Mouse (Mus musculus) cerebellum, adult 9-11 months (tissue): ENCODE data around the gene Gm21992.
A peak's percentile ranks its signal among the peaks of the same experiment; 100 is the strongest.

Source experiments
- DNase-seq: peaks from one replicate; pipeline ENCODE4 v3.0.0; 2022

The Gm21992 gene

DNA sequence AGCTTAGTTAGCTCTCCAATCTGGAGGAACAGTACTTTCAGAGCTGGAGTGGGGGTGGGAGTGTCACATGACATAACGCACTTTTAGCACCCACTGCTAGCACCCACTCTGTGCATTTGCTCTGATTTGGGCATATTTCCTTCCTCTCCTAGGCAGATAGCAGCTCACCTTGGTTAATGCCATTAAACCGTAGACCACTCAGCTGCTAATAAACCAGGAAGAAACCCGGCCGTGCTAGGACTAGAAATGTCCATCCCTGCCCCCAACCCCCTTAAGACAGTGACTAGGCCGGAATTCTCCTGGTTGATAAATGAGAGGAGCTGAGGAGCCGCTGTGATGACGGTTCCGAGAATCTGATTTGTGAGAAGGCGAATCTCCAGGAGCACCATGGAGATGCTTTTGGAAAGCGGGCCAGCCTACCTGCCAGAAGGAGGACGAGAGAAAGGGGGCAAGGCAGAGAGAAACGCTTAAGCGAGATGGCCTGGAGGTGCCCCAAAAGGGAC is 100.3 kb downstream of the Gm21992 start, which contains the start of gene Sptbn2:
TSS of gene Sptbn2 (plus strand) at position 70 of the 503 bp plus-strand sequence.
- DNase-seq: peak; percentile 73

DNA sequence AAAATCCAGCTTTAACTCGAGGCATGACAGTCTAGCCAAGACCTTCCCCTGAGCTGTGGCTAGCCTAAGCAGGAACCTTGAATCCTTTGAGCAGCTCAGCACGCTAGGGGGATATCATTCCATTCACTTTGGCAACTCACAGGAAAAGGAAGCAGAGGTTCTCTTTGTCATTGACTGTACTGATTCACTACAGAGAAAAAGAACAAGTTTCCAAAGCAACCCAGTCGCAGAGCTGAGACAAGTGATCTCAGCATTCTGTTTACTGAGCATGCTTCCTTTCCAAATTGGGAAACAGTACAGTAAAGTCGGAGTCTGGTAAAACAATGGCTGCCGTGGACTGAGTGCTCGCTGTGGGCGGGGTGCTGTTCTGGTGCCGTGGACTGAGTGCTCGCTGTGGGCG is 102.6 kb downstream of the Gm21992 start:
- no peak for DNase-seq

DNA sequence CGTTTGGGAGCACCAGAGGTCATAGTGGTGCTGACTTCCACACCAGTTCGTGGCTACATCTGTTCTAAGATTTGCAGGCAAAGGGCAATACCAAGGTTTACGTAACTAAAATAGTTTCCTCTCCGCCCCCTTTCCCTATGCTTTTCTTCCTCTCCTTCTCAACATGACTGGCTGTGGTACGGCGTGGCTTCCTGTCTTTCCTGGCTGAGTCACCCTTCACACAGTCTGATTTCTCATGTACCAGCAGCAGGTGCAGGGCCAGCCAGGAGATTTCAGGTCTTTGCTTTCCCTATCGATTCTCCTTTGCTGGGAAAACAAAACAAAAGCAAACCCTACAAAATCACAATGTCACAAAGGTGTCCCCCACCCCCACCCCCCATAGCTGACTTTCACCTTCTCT is 110.2 kb downstream of the Gm21992 start:
- no peak for DNase-seq

DNA sequence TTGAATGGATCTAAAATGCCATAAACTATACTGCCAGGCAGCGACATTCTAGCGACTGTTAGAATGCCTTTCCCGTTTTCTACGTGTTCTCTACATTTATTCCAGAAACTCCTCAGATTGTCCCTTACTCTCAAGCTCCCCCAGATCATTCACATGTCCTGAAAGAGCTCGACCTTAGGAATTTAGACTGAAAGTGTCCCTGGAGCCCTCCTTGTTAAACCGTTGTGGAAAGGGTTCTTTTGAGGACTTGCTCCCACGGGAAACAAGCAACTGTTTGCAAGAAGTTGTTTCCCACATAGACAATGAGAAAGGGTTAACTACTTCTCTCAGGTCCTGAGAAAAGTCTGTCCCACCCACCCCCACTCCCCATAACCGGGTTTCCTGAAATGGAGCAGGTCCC is 110.8 kb downstream of the Gm21992 start:
- no peak for DNase-seq

DNA sequence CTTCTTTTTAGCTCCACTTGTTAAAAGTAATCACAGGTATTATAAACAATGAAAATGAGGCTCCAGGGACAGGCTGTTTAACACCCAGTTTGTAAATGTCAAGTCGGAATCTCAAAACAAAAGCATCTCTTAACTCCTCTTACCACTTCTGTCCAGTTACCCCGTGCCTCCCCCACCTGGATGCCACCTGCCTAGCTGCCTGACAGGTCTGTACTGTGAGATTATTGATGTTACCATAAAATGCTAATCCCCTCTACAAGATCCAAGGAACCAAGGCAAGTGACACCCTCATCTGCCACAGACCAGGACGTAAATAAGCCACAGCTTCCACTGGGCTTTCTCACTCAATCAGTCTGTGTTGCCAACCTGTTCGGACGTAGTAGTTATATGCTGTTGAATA is 111.6 kb downstream of the Gm21992 start:
- DNase-seq: no peak

DNA sequence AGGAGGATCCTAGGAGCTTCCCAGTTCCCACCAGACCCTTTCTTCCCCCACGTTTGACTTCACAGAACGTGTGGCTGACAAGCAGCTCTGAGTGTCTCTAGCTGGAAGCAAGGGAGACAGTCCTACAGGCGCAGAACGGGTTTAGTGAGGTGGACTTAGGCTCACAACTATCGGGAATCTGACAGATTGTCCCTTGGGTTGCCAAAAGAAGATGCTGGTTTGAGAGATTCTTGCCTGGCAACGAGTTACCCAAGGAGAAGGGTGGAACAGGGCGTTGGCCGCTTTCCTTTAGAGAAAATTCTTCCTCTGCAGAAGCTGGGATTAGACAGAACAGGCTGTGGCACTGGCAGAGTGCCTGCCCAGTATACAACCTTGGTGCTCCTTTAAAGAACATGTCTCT is 112.6 kb downstream of the Gm21992 start:
- peak; percentile 69 for DNase-seq

DNA sequence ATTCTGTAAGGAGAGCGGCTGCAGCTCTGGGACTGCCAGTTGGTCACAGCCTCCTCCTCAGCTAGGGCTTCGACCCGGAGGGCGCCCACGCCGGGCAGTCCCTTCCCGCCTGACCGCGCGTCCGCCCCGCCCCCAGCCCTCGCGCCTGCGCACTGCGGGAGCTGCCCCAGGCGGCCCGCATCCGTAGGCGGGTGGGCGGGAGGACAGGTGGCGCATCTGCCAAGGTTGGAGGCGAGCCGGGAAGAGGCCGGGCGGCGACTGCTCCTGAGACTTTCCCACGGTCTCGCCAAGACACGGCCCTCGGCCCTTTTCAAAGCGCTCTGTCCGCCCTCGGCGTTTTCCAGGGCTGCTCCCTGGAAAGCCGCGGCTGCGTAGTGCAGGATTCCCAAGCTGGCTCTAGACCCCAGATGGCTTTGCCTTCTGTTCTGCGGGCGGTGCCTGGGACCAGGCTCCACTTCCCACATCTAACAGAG is 113.2 kb downstream of the Gm21992 start, which contains the start of gene Gm960:
TSS of gene Gm960 (minus strand) at position 464 of the 473 bp plus-strand sequence.
- DNase-seq: peak; percentile 94

DNA sequence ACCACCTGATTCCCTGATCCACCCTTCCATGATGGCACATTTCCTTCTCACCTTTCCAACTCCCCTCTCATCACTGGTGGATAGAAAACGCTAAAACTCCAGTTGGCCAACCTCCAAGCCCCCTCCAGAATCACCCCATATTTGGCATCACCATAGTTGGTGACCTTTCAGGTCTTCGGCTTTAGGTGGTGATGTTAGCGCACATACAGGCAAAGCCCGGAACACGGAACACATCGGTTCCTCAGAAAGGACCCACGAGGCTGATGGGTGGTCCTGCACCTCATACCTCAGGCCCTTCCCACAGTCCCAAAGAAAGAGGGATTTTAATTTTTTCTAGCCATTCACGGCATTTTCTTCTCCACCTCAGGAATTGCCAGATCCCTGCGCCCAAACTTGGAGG is 113.7 kb downstream of the Gm21992 start:
- peak; percentile 68 for DNase-seq

DNA sequence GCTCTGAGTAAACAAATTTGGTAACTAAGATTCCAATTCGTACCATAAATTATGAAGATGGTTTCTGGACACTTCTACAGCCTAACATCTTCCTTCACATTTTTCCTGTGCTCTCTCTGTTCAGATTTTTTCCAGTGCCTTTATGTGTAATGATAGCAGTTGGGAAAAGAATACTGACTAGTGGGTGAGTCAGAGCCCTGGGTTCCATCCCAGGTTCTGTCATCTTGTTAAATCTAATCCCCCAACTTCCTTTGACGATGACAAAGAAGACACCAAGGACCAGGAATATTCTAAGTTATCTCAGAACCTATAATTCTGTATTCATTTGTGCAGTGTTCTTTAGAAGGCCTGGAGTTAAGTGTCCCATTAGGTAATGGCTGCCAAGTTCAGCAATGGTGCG is 114.3 kb downstream of the Gm21992 start:
- DNase-seq: no peak

DNA sequence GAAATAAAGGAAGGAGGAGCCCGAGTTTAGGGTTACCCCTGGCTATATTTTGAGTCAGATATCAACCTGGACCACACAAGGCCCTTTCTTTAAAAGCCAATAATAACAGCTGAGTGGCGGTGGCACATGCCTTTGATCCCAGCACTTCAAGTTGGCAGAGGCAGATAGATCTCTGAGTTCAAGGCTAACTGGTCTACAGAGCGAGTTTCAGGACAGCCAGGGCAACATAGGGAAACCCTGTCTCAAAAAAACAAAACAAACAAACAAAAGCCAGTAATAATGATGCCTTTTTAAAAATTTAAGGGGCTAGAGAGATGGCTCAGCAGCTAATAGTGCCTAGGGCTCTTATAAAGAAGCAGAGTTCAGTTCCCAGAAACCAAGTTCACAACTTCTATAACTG is 117.1 kb downstream of the Gm21992 start:
- DNase-seq: no peak
